Mouse (Mus musculus) bone marrow, adult 2 months (tissue): ENCODE data around the gene Ppp2r3a. TPM values are rescaled to one million over a fixed set of nuclear protein-coding genes. Genes with fewer than 3 reads are reported as not detected.
A peak's percentile ranks its signal among the peaks of the same experiment; 100 is the strongest.

Source experiments
- H3K27ac ChIP-seq: fragments of 200-500 bp; 2 replicates; pipeline ENCODE4 v1.5.1; 2012; ENCODE audit warnings: low read depth, mild to moderate bottlenecking, control low read depth, inconsistent platforms, low read length; ENCODE audit not compliant: control insufficient read depth, poor library complexity, insufficient read depth
- H3K4me1 ChIP-seq: fragments of 200-500 bp; 2 replicates; pipeline ENCODE4 v1.6.1; 2011; ENCODE audit warnings: low read length; ENCODE audit not compliant: control insufficient read depth, insufficient read depth
- H3K4me3 ChIP-seq: fragments of 200-500 bp; replicated peaks from 2 replicates; pipeline ENCODE3; 2011; ENCODE audit warnings: mild to moderate bottlenecking, low read depth, low read length, control low read depth; ENCODE audit not compliant: control insufficient read depth
- CTCF ChIP-seq: fragments of 200-500 bp; IDR thresholded peaks from 2 replicates; pipeline ENCODE4 v1.5.1; 2011; ENCODE audit warnings: low read length, control low read depth; ENCODE audit not compliant: control insufficient read depth, insufficient read depth
- POLR2A ChIP-seq: fragments of 200-500 bp; IDR thresholded peaks from 2 replicates; pipeline ENCODE4 v1.6.1; 2011; ENCODE audit warnings: low read depth, mild to moderate bottlenecking, control low read depth, low read length, borderline replicate concordance; ENCODE audit not compliant: control insufficient read depth
- WGBS: fragments of 180-500 bp; shearing (Covaris S2); methylation state at CpG from one replicate; pipeline ENCODE4 v1.1.7; 2018; 5-methylcytosine and 5-hydroxymethylcytosine counted together
- polyA plus RNA-seq: library from polyadenylated mRNA; stranded (reverse); fragments of >200 nt; gene quantifications from 2 replicates; pipeline ENCODE4 v1.2.4, GENCODE M21; 2011; ENCODE audit warnings: low replicate concordance; ENCODE audit not compliant: missing spikeins, insufficient read depth, insufficient read length

Ppp2r3a gene
- polyA plus RNA-seq, 1 experiment: 0.95 TPM

DNA sequence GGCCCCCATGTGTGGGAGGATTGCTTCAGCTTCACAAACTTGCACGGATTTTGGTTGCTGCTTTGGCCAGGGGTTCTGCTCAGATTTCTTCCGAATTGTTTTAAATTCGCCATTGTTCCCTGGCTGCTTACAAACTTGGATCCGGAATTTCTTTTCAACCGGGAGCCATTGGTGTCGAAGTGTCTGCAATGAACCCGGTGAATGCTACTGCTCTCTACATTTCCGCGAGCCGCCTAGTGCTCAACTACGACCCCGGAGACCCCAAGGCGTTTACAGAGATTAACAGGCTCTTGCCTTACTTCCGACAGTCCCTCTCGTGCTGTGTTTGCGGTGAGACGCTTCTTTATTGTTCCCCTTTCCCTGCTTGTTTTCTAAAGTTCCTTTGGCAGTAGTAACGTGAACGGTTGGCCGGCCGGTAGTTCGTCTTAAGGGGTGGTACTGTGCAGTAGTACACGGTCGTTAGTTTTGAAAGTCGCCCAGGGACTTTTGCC is 176.5 kb downstream of the Ppp2r3a start:
- H3K27ac ChIP-seq: peak overlapping the region; percentile 100
- peak overlapping the region; percentile 97 for H3K4me3 ChIP-seq
- under 1% methylated on average over 25 of the region's 25 CpGs for WGBS
- H3K4me1 ChIP-seq: peaks cover 4% of the 10 kb centered on the region
- TF ChIP-seq POLR2A (no peak), CTCF (no peak)

DNA sequence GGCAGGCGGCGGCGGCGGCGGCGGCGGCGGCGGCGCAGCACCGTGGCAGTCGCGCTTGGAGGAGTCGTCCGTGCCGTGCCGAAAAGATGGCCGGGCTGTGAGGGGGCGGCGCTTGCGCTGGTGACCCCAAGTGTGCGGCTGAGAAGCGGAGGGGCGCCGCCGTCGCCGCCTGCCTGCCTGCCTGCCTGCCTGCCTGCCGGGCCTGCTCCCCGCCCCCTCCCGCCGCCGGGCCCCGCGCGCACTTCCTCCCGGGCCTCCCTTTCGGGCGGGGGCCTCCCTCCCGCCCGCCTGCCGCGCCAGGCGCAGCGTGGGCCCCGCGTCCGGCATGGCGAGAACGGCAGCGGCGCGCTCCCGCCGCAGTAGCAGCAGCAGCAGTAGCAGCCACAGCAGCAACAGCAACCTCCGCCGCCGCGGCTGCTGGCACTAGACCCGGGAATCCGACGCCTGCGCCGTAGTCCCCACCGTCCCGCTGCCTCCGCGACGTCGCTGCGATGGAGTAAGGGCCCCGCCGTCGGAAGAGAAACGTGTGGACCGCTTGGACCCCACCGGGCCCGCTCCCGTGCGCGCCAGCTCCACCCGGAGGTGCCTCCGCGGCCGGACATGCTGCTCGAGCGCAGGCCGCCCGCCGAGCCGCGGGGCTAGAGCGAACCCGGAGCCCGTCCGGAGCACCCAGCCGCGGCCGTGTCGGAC is 177.1 kb downstream of the Ppp2r3a start:
- peaks cover 4% of the 10 kb centered on the region for H3K4me1 ChIP-seq
- TF ChIP-seq CTCF (no peak), POLR2A (peak; percentile 74; the same call in 1 of the 2 replicates)
- H3K27ac ChIP-seq: peak overlapping the region; percentile 100
- under 1% methylated on average over 92 of the region's 100 CpGs for WGBS
- H3K4me3 ChIP-seq: peak overlapping the region; percentile 97

DNA sequence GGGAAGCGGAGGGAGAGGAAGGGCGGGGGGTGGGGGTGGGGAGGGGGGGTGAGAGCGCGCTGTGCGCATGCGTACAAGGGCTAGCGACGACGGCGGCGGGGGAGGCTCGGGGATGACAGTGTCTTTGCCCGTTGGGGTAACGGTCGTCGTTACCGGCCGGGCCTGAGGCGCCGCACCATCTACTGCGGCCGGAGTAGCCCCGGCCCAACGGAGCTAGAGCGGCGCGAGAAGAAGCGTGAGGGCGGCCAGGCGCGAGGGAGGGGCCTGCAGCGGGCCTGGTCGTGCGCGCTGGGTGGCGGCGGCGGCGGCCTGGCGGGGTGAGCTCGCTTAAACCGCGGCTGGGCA is 177.6 kb downstream of the Ppp2r3a start, which contains the start of gene Msl2:
Gene Msl2, plus strand, starts transcription at position 115 of the 345 bp plus-strand sequence.
- H3K4me1 ChIP-seq: peaks cover 2% of the 10 kb centered on the region
- peak within 1 kb of the TSS; percentile 97 for H3K4me3 ChIP-seq
- TF ChIP-seq POLR2A (peak; percentile 76), CTCF (no peak)
- WGBS: 1% methylated on average over 41 of the region's 43 CpGs
- H3K27ac ChIP-seq: peak within 1 kb of the TSS; percentile 100

DNA sequence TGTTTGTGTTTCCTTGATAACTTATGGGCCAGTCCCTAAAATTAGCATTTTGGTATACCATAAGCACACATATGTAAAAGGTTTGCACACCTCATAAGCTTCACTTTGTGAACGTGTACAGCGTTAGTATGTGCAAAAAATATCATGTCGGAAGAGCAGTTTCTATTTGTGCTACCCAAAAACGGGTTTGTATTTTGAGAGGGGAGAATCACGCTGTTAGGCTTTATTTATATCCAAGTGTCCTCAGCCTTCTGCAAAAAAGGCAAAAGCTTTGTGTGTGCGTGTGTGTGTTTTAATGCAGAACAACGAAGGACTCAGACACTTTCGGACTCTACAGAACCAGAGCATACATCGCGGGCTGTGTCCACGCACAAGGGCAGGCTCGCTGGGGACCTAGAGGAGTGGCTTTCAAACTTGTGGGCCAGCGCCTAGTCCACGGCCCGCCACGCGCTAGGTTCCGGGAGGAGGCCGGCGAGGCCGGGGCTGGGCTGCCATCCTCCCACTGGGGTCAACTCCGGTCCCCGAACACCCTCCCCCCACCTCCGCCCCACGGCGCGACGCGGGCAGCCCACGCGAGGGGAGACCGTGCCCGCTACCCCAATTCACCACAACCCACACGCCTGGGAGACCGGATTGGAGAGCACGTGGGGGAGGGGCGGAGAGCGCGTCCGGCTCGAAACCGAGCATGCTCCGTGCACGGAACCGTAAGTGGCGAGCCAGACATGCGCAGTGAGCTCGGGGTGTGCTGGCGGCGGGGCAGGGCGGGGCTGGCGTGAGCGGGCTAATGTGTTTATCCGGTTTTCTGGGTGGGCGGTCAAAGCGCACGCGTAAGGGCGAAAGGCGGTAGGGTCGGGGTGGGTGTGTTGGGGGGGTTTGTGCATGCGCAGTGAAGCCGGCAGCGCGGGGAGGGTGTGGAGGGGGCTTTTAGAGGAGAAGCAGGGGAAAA is 178.3 kb downstream of the Ppp2r3a start:
- H3K4me3 ChIP-seq: peak overlapping the region; percentile 97
- peak overlapping the region; percentile 100 for H3K27ac ChIP-seq
- WGBS: under 1% methylated on average over 65 of the region's 65 CpGs
- TF ChIP-seq POLR2A: peak; percentile 35; the same call in 1 of the 2 replicates
- no peak for TF ChIP-seq CTCF
- H3K4me1 ChIP-seq: no peaks in the 10 kb centered on the region; the same call in 1 of the 2 replicates

DNA sequence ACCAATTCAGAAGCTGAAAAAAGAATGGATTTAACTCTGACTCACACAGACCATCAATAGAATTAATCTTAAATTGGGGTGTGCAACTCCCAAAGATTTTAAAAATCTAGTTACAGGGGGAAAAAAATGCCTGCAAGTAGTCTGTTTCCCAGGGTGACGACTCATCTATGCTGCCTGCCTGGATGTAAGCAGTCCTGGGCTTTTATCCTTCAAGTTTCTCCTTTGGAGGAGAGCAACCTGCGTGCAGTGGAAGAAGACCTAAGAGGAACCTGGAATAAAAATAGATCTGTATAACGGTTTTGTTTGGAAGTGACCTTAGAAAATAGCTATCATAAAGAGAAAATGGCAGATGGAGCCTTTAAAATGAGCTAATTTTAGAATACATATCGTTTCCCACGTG is 179.1 kb downstream of the Ppp2r3a start:
- no peaks in the 10 kb centered on the region for H3K4me1 ChIP-seq
- TF ChIP-seq POLR2A (no peak), CTCF (no peak)
- no peak overlapping the region for H3K27ac ChIP-seq
- WGBS: 14% methylated on average over 5 of the region's 5 CpGs
- no peak overlapping the region for H3K4me3 ChIP-seq

DNA sequence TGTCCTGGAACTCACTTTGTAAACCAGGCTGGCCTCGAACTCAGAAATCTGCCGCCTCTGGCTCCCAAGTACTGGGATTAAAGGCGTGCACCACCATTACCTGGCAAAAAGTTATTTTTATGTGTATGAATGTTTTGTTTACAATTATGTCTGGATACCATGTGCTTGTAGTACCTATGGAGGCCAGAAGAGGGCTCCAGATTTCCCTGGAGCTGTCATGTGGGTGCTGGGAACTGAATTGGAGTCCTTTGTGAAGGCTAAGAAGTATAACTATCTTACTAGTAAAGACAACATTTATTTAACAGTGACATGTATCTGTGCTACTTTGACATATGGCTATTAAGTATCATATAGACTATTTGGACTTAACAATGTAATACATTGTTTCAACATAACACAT is 181.8 kb downstream of the Ppp2r3a start:
- Histone ChIP-seq H3K27ac (no peak overlapping the region), H3K4me1 (no peaks in the 10 kb centered on the region), H3K4me3 (no peak overlapping the region)
- TF ChIP-seq CTCF (no peak), POLR2A (no peak)
- 89% methylated on average over 3 of the region's 3 CpGs for WGBS

DNA sequence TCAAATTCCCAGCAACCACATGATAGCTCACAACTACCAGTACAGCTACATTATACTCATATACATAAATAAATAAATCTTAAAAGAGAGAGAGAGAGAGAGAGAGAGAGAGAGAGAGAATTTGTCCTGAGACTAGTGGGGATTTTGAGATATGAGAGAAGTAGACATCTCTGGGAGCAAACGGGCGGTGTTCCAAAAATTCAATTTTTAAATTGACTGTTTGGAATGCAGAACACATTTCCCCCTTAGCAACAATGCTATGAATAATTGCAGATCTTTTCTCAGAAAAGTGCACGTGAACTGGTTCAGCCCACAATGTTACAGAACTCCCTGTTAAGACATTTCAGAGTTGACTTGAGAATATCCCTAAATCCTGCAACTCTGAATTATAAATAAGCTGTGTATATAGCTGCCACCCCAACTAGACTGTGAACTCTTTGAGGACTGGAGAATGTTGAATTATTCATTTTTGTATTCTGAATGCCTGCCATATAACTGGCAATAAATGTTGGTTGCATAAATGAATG is 186.5 kb downstream of the Ppp2r3a start:
- 88% methylated on average over 3 of the region's 3 CpGs for WGBS
- Histone ChIP-seq H3K4me3 (no peak overlapping the region), H3K27ac (no peak overlapping the region), H3K4me1 (no peaks in the 10 kb centered on the region)
- TF ChIP-seq POLR2A: no peak
- TF ChIP-seq CTCF: no peak
